Mouse (Mus musculus) bone marrow macrophage, adult 2 months (primary cell): ENCODE data around the gene Mrps26.

ENCODE experiments used
- CTCF ChIP-seq: IDR thresholded peaks from 2 replicates; pipeline ENCODE4 v1.5.1; 2012; ENCODE audit warnings: low read depth, mild to moderate bottlenecking, low read length, moderate library complexity
- POLR2A ChIP-seq: IDR thresholded peaks from 2 replicates; pipeline ENCODE4 v1.6.1; 2012; ENCODE audit warnings: mild to moderate bottlenecking, low read depth, low read length, borderline replicate concordance

DNA sequence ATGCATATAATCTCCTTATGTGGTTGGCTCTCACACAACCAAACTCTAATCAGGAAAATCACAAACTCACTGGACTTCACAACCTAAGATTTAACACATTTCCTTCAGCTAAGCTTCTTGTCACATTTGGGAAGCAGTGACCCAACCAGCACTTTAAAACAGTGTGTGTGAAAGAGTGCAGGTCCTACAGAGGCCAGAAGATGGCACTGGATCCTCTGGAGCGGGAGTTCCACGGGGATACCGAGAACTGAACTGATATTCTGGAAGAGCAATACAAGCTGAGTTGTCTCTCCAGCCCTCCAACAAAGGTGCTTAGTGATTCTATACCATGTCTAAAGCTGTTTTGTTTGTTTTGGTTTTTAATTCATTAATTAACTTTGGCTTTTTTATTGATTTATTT is 49.5 kb downstream of the Mrps26 start:
- TF ChIP-seq CTCF = peak; percentile 34; the same call in 1 of the 2 replicates
- TF ChIP-seq POLR2A = no peak
